Mouse (Mus musculus) MEL (cell line): ENCODE measurements at regions not wholly inside any gene's neighbourhood (a gene's known extent, or its start where the extent isn't known, plus 50 kb on each side); places are given as distances from the start of the nearest gene placed in this dataset.

Experiments used
- DNase-seq: peaks from one replicate; pipeline ENCODE4 v3.0.0; 2011; ENCODE audit warnings: low read depth, low spot score
- H3K27ac ChIP-seq: 2 replicates; pipeline ENCODE4 v1.5.1; 2012; ENCODE audit warnings: low read depth, mild to moderate bottlenecking, control low read depth, low read length, moderate library complexity; ENCODE audit not compliant: control insufficient read depth
- H3K27me3 ChIP-seq, 2 experiments: fragments of 150-350 bp in 1 of 2; sonication (generic) in 1 of 2; 2 replicates each; pipeline ENCODE4 v1.6.1; 2012; ENCODE audit warnings: low read length in 2 of 2, mild to moderate bottlenecking in 2 of 2, improper control_type of control experiment in 1 of 2, moderate library complexity in 1 of 2; ENCODE audit not compliant: insufficient read depth in 2 of 2, control insufficient read depth in 1 of 2
- H3K36me3 ChIP-seq, 2 experiments: 2 replicates each; pipeline ENCODE4 v1.6.1; 2012 to 2014; ENCODE audit warnings: low read length in 2 of 2, improper control_type of control experiment in 1 of 2, inconsistent platforms in 1 of 2, mild to moderate bottlenecking in 1 of 2; ENCODE audit not compliant: insufficient read depth in 2 of 2, control insufficient read depth in 1 of 2
- H3K4me1 ChIP-seq, 2 experiments: fragments of 150-350 bp in 1 of 2; sonication (generic) in 1 of 2; 2 replicates each; pipeline ENCODE4 v1.6.1; 2012; ENCODE audit warnings: low read length in 2 of 2, improper control_type of control experiment in 1 of 2, mild to moderate bottlenecking in 1 of 2; ENCODE audit not compliant: insufficient read depth in 2 of 2, control insufficient read depth in 1 of 2
- H3K4me3 ChIP-seq, 2 experiments: fragments of 150-350 bp in 1 of 2; sonication (generic) in 1 of 2; 2 replicates each; pipeline ENCODE4 v1.5.1; 2012; ENCODE audit warnings: low read depth in 2 of 2, low read length in 2 of 2, mild to moderate bottlenecking in 2 of 2, moderate library complexity in 2 of 2, control low read depth in 1 of 2, improper control_type of control experiment in 1 of 2; ENCODE audit not compliant: control insufficient read depth in 1 of 2, insufficient read depth in 1 of 2
- H3K79me2 ChIP-seq: 2 replicates; pipeline ENCODE4 v1.6.1; 2012; ENCODE audit warnings: mild to moderate bottlenecking, low read length, moderate library complexity; ENCODE audit not compliant: control insufficient read depth, poor library complexity, insufficient read depth
- H3K9ac ChIP-seq: 2 replicates; pipeline ENCODE4 v1.6.1; 2012; ENCODE audit warnings: low read depth, mild to moderate bottlenecking, control low read depth, low read length, moderate library complexity; ENCODE audit not compliant: control insufficient read depth, poor library complexity, severe bottlenecking
- H3K9me3 ChIP-seq: fragments of 150-350 bp; sonication (generic); replicated peaks from 2 replicates; pipeline ENCODE4 v1.6.1; 2012; ENCODE audit warnings: mild to moderate bottlenecking, low read length, improper control_type of control experiment, moderate library complexity; ENCODE audit not compliant: insufficient read depth
- CHD1 ChIP-seq: IDR thresholded peaks from 2 replicates; pipeline ENCODE4 v1.6.1; 2012; ENCODE audit warnings: low read depth, mild to moderate bottlenecking, inconsistent platforms, low read length, improper control_type of control experiment
- CHD2 ChIP-seq: IDR thresholded peaks from 2 replicates; pipeline ENCODE4 v1.6.1; 2011; ENCODE audit warnings: low read length, improper control_type of control experiment
- CTCF ChIP-seq, 3 experiments: IDR thresholded peaks in 2 of 3; conservative IDR thresholded peaks in 1 of 3; 2 replicates each; pipeline ENCODE4 v1.5.1; 2011 to 2012; ENCODE audit warnings: low read length in 3 of 3, low read depth in 2 of 3, mild to moderate bottlenecking in 2 of 3, improper control_type of control experiment in 1 of 3, inconsistent platforms in 1 of 3, mixed read lengths in 1 of 3, moderate library complexity in 1 of 3; ENCODE audit not compliant: control insufficient read depth in 1 of 3, insufficient read depth in 1 of 3, poor library complexity in 1 of 3, severe bottlenecking in 1 of 3
- E2F4 ChIP-seq: IDR thresholded peaks from 2 replicates; pipeline ENCODE4 v1.6.1; 2011; ENCODE audit warnings: low read depth, low read length, improper control_type of control experiment, borderline replicate concordance
- GABPA ChIP-seq: IDR thresholded peaks from 2 replicates; pipeline ENCODE4 v1.6.1; 2012; ENCODE audit warnings: low read depth, mild to moderate bottlenecking, inconsistent platforms, low read length, improper control_type of control experiment, moderate library complexity
- HCFC1 ChIP-seq: IDR thresholded peaks from 2 replicates; pipeline ENCODE4 v1.6.1; 2012; ENCODE audit warnings: low read depth, mild to moderate bottlenecking, inconsistent platforms, low read length, improper control_type of control experiment, moderate library complexity
- JUND ChIP-seq: IDR thresholded peaks from 2 replicates; pipeline ENCODE4 v1.6.1; 2011; ENCODE audit warnings: low read depth, mild to moderate bottlenecking, improper control_type of control experiment, low read length
- MAFK ChIP-seq: IDR thresholded peaks from 2 replicates; pipeline ENCODE4 v1.6.1; 2011; ENCODE audit warnings: low read depth, mild to moderate bottlenecking, low read length, improper control_type of control experiment, borderline replicate concordance
- MAX ChIP-seq: IDR thresholded peaks from 2 replicates; pipeline ENCODE4 v1.6.1; 2011; ENCODE audit warnings: low read length, improper control_type of control experiment
- MEF2A ChIP-seq: IDR thresholded peaks from 2 replicates; pipeline ENCODE4 v1.6.1; 2014; ENCODE audit warnings: low read depth, mild to moderate bottlenecking, inconsistent platforms, low read length, improper control_type of control experiment; ENCODE audit not compliant: poor library complexity, insufficient replicate concordance, severe bottlenecking; ENCODE audit errors: extremely low read depth
- MYB ChIP-seq: IDR thresholded peaks from 2 replicates; pipeline ENCODE4 v1.6.1; 2011; ENCODE audit warnings: mild to moderate bottlenecking, low read depth, low read length, improper control_type of control experiment
- MYC ChIP-seq: IDR thresholded peaks from 2 replicates; pipeline ENCODE4 v1.6.1; 2011; ENCODE audit warnings: low read depth, mild to moderate bottlenecking, low read length, improper control_type of control experiment, moderate library complexity
- POLR2AphosphoS2 ChIP-seq: IDR thresholded peaks from 2 replicates; pipeline ENCODE4 v1.6.1; 2011; ENCODE audit warnings: low read length, improper control_type of control experiment
- POLR2AphosphoS5 ChIP-seq: IDR thresholded peaks from 2 replicates; pipeline ENCODE4 v1.6.1; 2012; ENCODE audit warnings: low read depth, borderline replicate concordance, mild to moderate bottlenecking, inconsistent platforms, low read length, moderate library complexity, mixed read lengths
- TAL1 ChIP-seq: IDR thresholded peaks from 2 replicates; pipeline ENCODE4 v1.6.1; 2012; ENCODE audit warnings: mild to moderate bottlenecking, inconsistent platforms, low read length, moderate library complexity, mixed read lengths
- TBP ChIP-seq: IDR thresholded peaks from 2 replicates; pipeline ENCODE4 v1.8.0; 2011; ENCODE audit warnings: low read depth, low read length, improper control_type of control experiment
- TCF12 ChIP-seq: IDR thresholded peaks from 2 replicates; pipeline ENCODE4 v1.6.1; 2014; ENCODE audit warnings: low read depth, mild to moderate bottlenecking, inconsistent platforms, low read length, improper control_type of control experiment, moderate library complexity
- UBTF ChIP-seq: IDR thresholded peaks from 2 replicates; pipeline ENCODE4 v1.6.1; 2012; ENCODE audit warnings: low read depth, mild to moderate bottlenecking, inconsistent platforms, low read length, improper control_type of control experiment, moderate library complexity, borderline replicate concordance; ENCODE audit not compliant: insufficient read depth
- USF2 ChIP-seq, 2 experiments: IDR thresholded peaks; 2 replicates each; pipeline ENCODE4 v1.6.1; 2011 to 2012; ENCODE audit warnings: improper control_type of control experiment in 2 of 2, low read length in 2 of 2, borderline replicate concordance in 1 of 2, inconsistent platforms in 1 of 2, low read depth in 1 of 2, mild to moderate bottlenecking in 1 of 2; ENCODE audit not compliant: insufficient read depth in 1 of 2
- ZC3H11A ChIP-seq: IDR thresholded peaks from 2 replicates; pipeline ENCODE4 v1.6.1; 2012; ENCODE audit warnings: low read depth, mild to moderate bottlenecking, inconsistent platforms, low read length, improper control_type of control experiment
- ZKSCAN1 ChIP-seq: IDR thresholded peaks from 2 replicates; pipeline ENCODE4 v1.6.1; 2012; ENCODE audit warnings: low read depth, mild to moderate bottlenecking, inconsistent platforms, low read length, improper control_type of control experiment, moderate library complexity
- ZMIZ1 ChIP-seq: IDR thresholded peaks from 2 replicates; pipeline ENCODE4 v1.6.1; 2012; ENCODE audit warnings: low read depth, mild to moderate bottlenecking, inconsistent platforms, low read length, improper control_type of control experiment, moderate library complexity
- ZNF384 ChIP-seq: IDR thresholded peaks from 2 replicates; pipeline ENCODE4 v1.6.1; 2012; ENCODE audit warnings: low read depth, mild to moderate bottlenecking, inconsistent platforms, low read length, improper control_type of control experiment

- H3K27ac ChIP-seq, result no peak overlapping the region
Measured at GRCm38 (mm10) chr9:41697160-41697559, 426.9 kb downstream of the Sorl1 start.

GRCm38 (mm10) chr9:41682911-41683310, 441.2 kb downstream of the Sorl1 start:
- no peak for DNase-seq
- no peaks in the 10 kb centered on the region for H3K27me3 ChIP-seq
- no peaks in the 10 kb centered on the region for H3K79me2 ChIP-seq
- no peaks in the 10 kb centered on the region for H3K4me1 ChIP-seq
- no peak for TF ChIP-seq GABPA
- no peak for TF ChIP-seq MYC
- H3K9me3 ChIP-seq, result no peaks in the 10 kb centered on the region
- no peaks in the 10 kb centered on the region for H3K36me3 ChIP-seq
- H3K4me3 ChIP-seq, result no peak overlapping the region
- no peak overlapping the region for H3K9ac ChIP-seq
- H3K27ac ChIP-seq, result no peak overlapping the region

More at GRCm38 (mm10) chr9:41697160-41697559, 426.9 kb downstream of the Sorl1 start:
- DNase-seq, result no peak
- Histone ChIP-seq H3K79me2 (no peaks in the 10 kb centered on the region), H3K9me3 (no peaks in the 10 kb centered on the region), H3K4me1 (no peaks in the 10 kb centered on the region)
- no peak for TF ChIP-seq TCF12
- TF ChIP-seq TAL1, result no peak
- no peak for TF ChIP-seq MAX
- no peak for TF ChIP-seq CTCF (IDR thresholded peaks at IDR 0.05 in 2 of 3, conservative IDR thresholded peaks at IDR 0.05 in 1 of 3; ENCODE audit: control insufficient read depth in 1 of 3, insufficient read depth in 1 of 3, low read depth in 2 of 3, low read length in 3 of 3, poor library complexity in 1 of 3, severe bottlenecking in 1 of 3)
- no peak for TF ChIP-seq E2F4
- TF ChIP-seq MEF2A, result no peak
- TF ChIP-seq POLR2AphosphoS5, result no peak
- no peak for TF ChIP-seq ZNF384
- TF ChIP-seq POLR2AphosphoS2, result no peak
- TF ChIP-seq, all 39 proteins: peak for 0
- no peaks in the 10 kb centered on the region for H3K27me3 ChIP-seq
- H3K9ac ChIP-seq, result no peak overlapping the region
- H3K36me3 ChIP-seq, result no peaks in the 10 kb centered on the region
- H3K4me3 ChIP-seq, result no peak overlapping the region

GRCm38 (mm10) chr9:41675656-41676055, 448.4 kb downstream of the Sorl1 start:
- H3K36me3 ChIP-seq, result no peaks in the 10 kb centered on the region
- TF ChIP-seq JUND (no peak), CHD1 (no peak), CHD2 (no peak), TBP (no peak), UBTF (no peak), ZMIZ1 (no peak), ZKSCAN1 (no peak), MAFK (no peak), ZC3H11A (no peak), USF2 (IDR thresholded peaks at IDR 0.05; ENCODE audit: borderline replicate concordance in 1 of 2, insufficient read depth in 1 of 2, low read depth in 1 of 2, low read length in 2 of 2) (no peak), HCFC1 (no peak), MYB (no peak)
- TF ChIP-seq, all 39 proteins: peak for 0
- Histone ChIP-seq H3K4me1 (no peaks in the 10 kb centered on the region), H3K27ac (no peak overlapping the region), H3K79me2 (no peaks in the 10 kb centered on the region), H3K9me3 (no peaks in the 10 kb centered on the region), H3K9ac (no peak overlapping the region), H3K27me3 (no peaks in the 10 kb centered on the region), H3K4me3 (no peak overlapping the region)
- no peak for DNase-seq
